Mouse (Mus musculus) erythroblast, embryonic 14.5 days (primary cell): ENCODE data around the gene Cyp2u1.

Experiments
- GATA1 ChIP-seq: IDR thresholded peaks from 2 replicates; pipeline ENCODE4 v1.6.1; 2012; ENCODE audit warnings: low read length, inconsistent platforms, mixed read lengths
- TAL1 ChIP-seq: IDR thresholded peaks from 3 replicates; pipeline ENCODE4 v1.6.1; 2012; ENCODE audit warnings: low read length, inconsistent platforms, mixed read lengths

GRCm38 (mm10) chr3:131294503-131294902, 8.5 kb downstream of the Cyp2u1 start:
- TF ChIP-seq GATA1 = no peak
- no peak for TF ChIP-seq TAL1
